Mouse (Mus musculus) left cerebral cortex, postnatal 36 days (tissue): ENCODE data around the gene Lin37. TPM values are rescaled to one million over a fixed set of nuclear protein-coding genes. Genes with fewer than 3 reads are reported as not detected.

Experiments
- DNase-seq, 2 experiments: peaks; one replicate each; pipeline ENCODE4 v3.0.0; 2021 to 2022; ENCODE audit warnings: low spot score in 2 of 2, mixed read lengths in 1 of 2
- intact Hi-C: fragments of 180-260 bp; cut with DNase I; formaldehyde crosslinking; loops from one replicate; pipeline ENCODE4 v1.15.1; 2025
- microRNA-seq: library from miRNA; unstranded; fragments of <30 nt; microRNA quantifications from one replicate; pipeline ENCODE4 v1.2.0, GENCODE M21; 2022
- total RNA-seq, 2 experiments: library from RNA; stranded (reverse); gene quantifications; 2 replicates each; pipeline ENCODE4 v1.2.3; 2021

The Lin37 gene
- total RNA-seq, 2 experiments from 2014 or later = 35.9 to 45.5 TPM

GRCm38 (mm10) chr7:30525954-30526353 is 33.7 kb downstream of the Lin37 start:
- intact Hi-C loops = no loop called here
- no peak for DNase-seq

GRCm38 (mm10) chr7:30524487-30524886 is 35.2 kb downstream of the Lin37 start:
- intact Hi-C loops = no loop called here
- DNase-seq = no peak

- intact Hi-C loops = no loop called here
- no peak for DNase-seq
These were observed 36.8 kb downstream of the Lin37 start for GRCm38 (mm10) chr7:30522871-30523270.

- DNase-seq = no peak
- intact Hi-C loops = no loop called here
These were observed 38.8 kb downstream of the Lin37 start for GRCm38 (mm10) chr7:30520856-30521255.

GRCm38 (mm10) chr7:30520396-30520795 is 39.2 kb downstream of the Lin37 start:
- intact Hi-C loops = no loop called here
- no peak for DNase-seq

GRCm38 (mm10) chr7:30518325-30518724 is 41.3 kb downstream of the Lin37 start:
- no peak for DNase-seq
- intact Hi-C loops = no loop called here

GRCm38 (mm10) chr7:30515003-30515760 is 44.5 kb downstream of the Lin37 start:
- intact Hi-C loops = no loop called here
- no peak for DNase-seq

- no peak for DNase-seq
These were observed 51.6 kb downstream of the Lin37 start for GRCm38 (mm10) chr7:30508061-30508460.

More at GRCm38 (mm10) chr7:30508061-30508460, 51.6 kb downstream of the Lin37 start:
- intact Hi-C loops = no loop called here

Small RNA genes lying within 50 kb of the gene (microRNA-seq; reads per million reads assigned to microRNA genes)
- 1.0 reads per million for gene Gm38670
- 1.0 reads per million for gene Mir3569

Other genes starting within 250 kb of the Lin37 start
- gene Syne4, start 245.0 kb downstream of the Lin37 start, total RNA-seq = 1 to 10 TPM; 6.4 to 9.1 TPM
- gene E130208F15Rik, start 238.1 kb downstream of the Lin37 start, total RNA-seq = under 1 TPM; 0.52 to 0.54 TPM
- gene Sdhaf1, start 235.9 kb downstream of the Lin37 start, total RNA-seq = 1 to 10 TPM; 7.5 to 9.4 TPM
- 10 to 100 TPM; 32.9 to 35.1 TPM for gene Lrfn3, start 197.1 kb downstream of the Lin37 start, total RNA-seq
- gene Tyrobp, start 146.1 kb downstream of the Lin37 start, total RNA-seq = 10 to 100 TPM; 25.0 to 28.4 TPM
- gene Hcst, start 140.0 kb downstream of the Lin37 start, total RNA-seq = 1 to 10 TPM; 1.2 to 2.1 TPM
- 1 to 10 TPM; 2.9 to 3.6 TPM for gene Nfkbid, start 138.1 kb downstream of the Lin37 start, total RNA-seq
- gene Aplp1, start 114.3 kb downstream of the Lin37 start, total RNA-seq = 1,000 to 10,000 TPM; 1,238 to 1,418 TPM
- 10 to 100 TPM; 12.9 to 17.8 TPM for gene Kirrel2, start 102.1 kb downstream of the Lin37 start, total RNA-seq
- under 1 TPM; 0.99 to 1.00 TPM for gene Nphs1, start 101.5 kb downstream of the Lin37 start, total RNA-seq
- gene Prodh2, start 66.2 kb downstream of the Lin37 start, total RNA-seq = not detected
- 100 to 1,000 TPM; 156 to 209 TPM for gene Arhgap33, start 24.8 kb downstream of the Lin37 start, total RNA-seq
- 1 to 10 TPM; 4.2 to 5.1 TPM for gene Hspb6, start 7.7 kb downstream of the Lin37 start, total RNA-seq
- 1 to 10 TPM; 2.8 to 4.5 TPM for gene Proser3, start 7.5 kb downstream of the Lin37 start, total RNA-seq
- gene U2af1l4, start 3.5 kb upstream of the Lin37 start, total RNA-seq = 10 to 100 TPM; 68.0 to 71.4 TPM
- 1 to 10 TPM; 3.6 to 9.3 TPM for gene Gm49396, start 3.5 kb upstream of the Lin37 start, total RNA-seq
- gene Psenen, start 3.8 kb upstream of the Lin37 start, total RNA-seq = 10 to 100 TPM; 79.8 to 85.1 TPM
- gene Igflr1, start 5.6 kb upstream of the Lin37 start, total RNA-seq = 1 to 10 TPM; 1.8 to 4.5 TPM
- 10 to 100 TPM; 41.3 to 62.2 TPM for gene Kmt2b, start 28.9 kb upstream of the Lin37 start, total RNA-seq
- gene Zbtb32, start 39.1 kb upstream of the Lin37 start, total RNA-seq = not detected
- gene Upk1a, start 53.0 kb upstream of the Lin37 start, total RNA-seq = under 1 TPM in 1 of 2 experiments, not detected in 1; 0.36 TPM
- 100 to 1,000 TPM; 561 to 663 TPM for gene Cox6b1, start 66.3 kb upstream of the Lin37 start, total RNA-seq
- not detected for gene Etv2, start 76.0 kb upstream of the Lin37 start, total RNA-seq
- gene Rbm42, start 90.5 kb upstream of the Lin37 start, total RNA-seq = 10 to 100 TPM; 67.4 to 74.4 TPM
- 1 to 10 TPM; 4.0 to 5.7 TPM for gene Haus5, start 105.2 kb upstream of the Lin37 start, total RNA-seq
- gene Pmis2, start 111.8 kb upstream of the Lin37 start, total RNA-seq = not detected
- gene 2200002J24Rik, start 139.1 kb upstream of the Lin37 start, total RNA-seq = not detected
- under 1 TPM; 0.23 to 0.47 TPM for gene Atp4a, start 152.4 kb upstream of the Lin37 start, total RNA-seq
- 100 to 1,000 TPM; 114 to 115 TPM for gene Tmem147, start 169.7 kb upstream of the Lin37 start, total RNA-seq
- under 1 TPM in 1 of 2 experiments, not detected in 1; 0.35 TPM for gene Gapdhs, start 183.8 kb upstream of the Lin37 start, total RNA-seq
- 1 to 10 TPM; 5.5 to 7.9 TPM for gene Sbsn, start 191.6 kb upstream of the Lin37 start, total RNA-seq
- 1 to 10 TPM; 2.6 to 3.6 TPM for gene Dmkn, start 203.9 kb upstream of the Lin37 start, total RNA-seq
- not detected for gene Krtdap, start 228.1 kb upstream of the Lin37 start, total RNA-seq